Mouse (Mus musculus) liver, embryonic 14.5 days (tissue): ENCODE measurements around the gene Lims1. TPM values are rescaled to one million over a fixed set of nuclear protein-coding genes. Genes with fewer than 3 reads are reported as not detected.

Experiments used
- ATAC-seq: fragments of 200-750 bp; cut with Nextera tagmentation; 2 replicates; pipeline ENCODE4 v1.8.0; 2017; ENCODE audit warnings: moderate number of reproducible peaks, mild to moderate bottlenecking, moderate library complexity; ENCODE audit not compliant: insufficient read depth
- DNase-seq, 3 experiments: peaks; one replicate each; pipeline ENCODE4 v3.0.0-alpha.2; 2012 to 2013; ENCODE audit warnings: low read depth in 3 of 3, low spot score in 3 of 3
- H3K27ac ChIP-seq: fragments of 300-500 bp; sonication (generic); 2 replicates; pipeline ENCODE4 v1.5.1; 2014; ENCODE audit warnings: moderate library complexity, mild to moderate bottlenecking, control low read depth, inconsistent platforms
- H3K27me3 ChIP-seq: fragments of 300-500 bp; sonication (generic); 2 replicates; pipeline ENCODE4 v1.6.1; 2014; ENCODE audit warnings: mild to moderate bottlenecking, low read length, moderate library complexity; ENCODE audit not compliant: control insufficient read depth, insufficient read depth
- H3K36me3 ChIP-seq: fragments of 300-500 bp; sonication (generic); replicated peaks from 2 replicates; pipeline ENCODE4 v1.6.1; 2014; ENCODE audit warnings: low read depth; ENCODE audit not compliant: control insufficient read depth, insufficient read depth
- H3K4me1 ChIP-seq, 2 experiments: fragments of 200-500 bp in 1 of 2; fragments of 300-500 bp in 1 of 2; sonication (generic) in 1 of 2; replicated peaks; 2 replicates each; pipeline ENCODE4 v1.6.1; 2012 to 2014; ENCODE audit warnings: antibody characterized with exemption in 1 of 2, inconsistent platforms in 1 of 2, low read length in 1 of 2; ENCODE audit not compliant: control insufficient read depth in 2 of 2, insufficient read depth in 2 of 2
- H3K4me2 ChIP-seq: fragments of 300-500 bp; sonication (generic); 2 replicates; pipeline ENCODE4 v1.6.1; 2014; ENCODE audit warnings: low read depth, mild to moderate bottlenecking, control low read depth, moderate library complexity
- H3K4me3 ChIP-seq, 2 experiments: fragments of 200-500 bp in 1 of 2; fragments of 300-500 bp in 1 of 2; sonication (generic) in 1 of 2; 2 replicates each; pipeline ENCODE4 v1.5.1; 2012 to 2014; ENCODE audit warnings: low read depth in 2 of 2, low read length in 2 of 2, mild to moderate bottlenecking in 2 of 2, control low read depth in 1 of 2, inconsistent platforms in 1 of 2, moderate library complexity in 1 of 2; ENCODE audit not compliant: insufficient read depth in 1 of 2
- H3K9ac ChIP-seq: fragments of 300-500 bp; sonication (generic); replicated peaks from 2 replicates; pipeline ENCODE4 v1.6.1; 2014; ENCODE audit warnings: mild to moderate bottlenecking, control low read depth, moderate library complexity
- H3K9me3 ChIP-seq: fragments of 300-500 bp; sonication (generic); 2 replicates; pipeline ENCODE4 v1.6.1; 2016; ENCODE audit warnings: low read length, mixed read lengths; ENCODE audit not compliant: control insufficient read depth
- CTCF ChIP-seq: IDR thresholded peaks from 2 replicates; pipeline ENCODE4 v1.5.1; 2016; ENCODE audit warnings: antibody characterized with exemption, low read depth, control low read depth
- EP300 ChIP-seq: IDR thresholded peaks from 2 replicates; pipeline ENCODE4 v1.6.1; 2016; ENCODE audit warnings: antibody characterized with exemption, low read depth
- WGBS: fragments of 180-500 bp; shearing (Covaris S2); extraction: QIAGEN DNeasy Blood & Tissue Kit; methylation state at CpG from one replicate; pipeline ENCODE4 v1.1.7; 2014; ENCODE audit not compliant: insufficient replicate concordance; 5-methylcytosine and 5-hydroxymethylcytosine counted together
- polyA plus RNA-seq, 2 experiments: library from polyadenylated mRNA; depleted of rRNA in 1 of 2; stranded (reverse) in 1 of 2; unstranded in 1 of 2; fragments of >200 nt; fragmentation: Nextera tagmentation in 1 of 2; extraction: Ambion mirVana in 1 of 2; gene quantifications; 2 replicates each; pipeline versions ENCODE4 v1.2.1 to v1.2.3; 2012 to 2014

The Lims1 gene
- polyA plus RNA-seq, 2 experiments: 20.9 to 69.0 TPM

- Histone ChIP-seq H3K4me1 (peaks cover 11 to 14% of the 10 kb centered on the region in 2 experiments), H3K4me2 (peak overlapping the region; percentile 45), H3K27ac (peak overlapping the region; percentile 73), H3K9ac (0 out of 2 replicates have a peak overlapping the region, but pooled peaks have one; percentile 2), H3K9me3 (no peaks in the 10 kb centered on the region), H3K4me3 (no peak overlapping the region), H3K27me3 (no peaks in the 10 kb centered on the region), H3K36me3 (peaks cover 35% of the 10 kb centered on the region)
- peak; percentile 90 for ATAC-seq
- 6% methylated on average over 1 of the region's 1 CpGs for WGBS
- TF ChIP-seq EP300 (peak; percentile 92), CTCF (no peak)
- peak; percentile 70 to 73 (median 70) for DNase-seq
Measured at GRCm38 (mm10) chr10:58452185-58452584, 128.9 kb downstream of the Lims1 start.

DNA sequence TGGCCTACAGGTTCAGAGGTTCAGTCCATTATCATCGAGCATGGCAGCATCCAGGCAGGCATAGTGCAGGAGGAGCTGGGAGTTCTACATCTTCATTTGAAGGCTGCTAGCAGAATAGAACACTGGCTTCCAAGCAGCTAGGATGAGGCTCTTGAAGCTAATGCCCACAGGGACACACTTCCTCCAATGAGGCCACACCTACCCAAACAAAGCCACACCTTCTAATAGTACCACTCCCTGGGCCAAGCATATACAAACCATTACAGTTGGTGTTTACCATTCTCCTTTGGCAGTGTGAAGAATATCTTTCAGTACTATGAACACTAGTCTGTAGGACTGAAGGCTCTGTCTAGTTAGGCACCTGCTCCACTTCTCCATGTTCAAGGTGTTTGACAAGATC is 136.6 kb downstream of the Lims1 start:
- Histone ChIP-seq H3K4me2 (no peak overlapping the region), H3K27me3 (no peaks in the 10 kb centered on the region), H3K27ac (no peak overlapping the region), H3K4me1 (no peaks in the 10 kb centered on the region), H3K4me3 (no peak overlapping the region), H3K9me3 (no peaks in the 10 kb centered on the region), H3K36me3 (peaks cover 81% of the 10 kb centered on the region), H3K9ac (no peak overlapping the region)
- DNase-seq: no peak
- WGBS: 83% methylated on average over 1 of the region's 1 CpGs
- TF ChIP-seq EP300 (no peak), CTCF (no peak)
- no peak for ATAC-seq

Other genes with a start within 250 kb of the Lims1 start
- not detected in 2 replicates for gene AW822073, start 98.5 kb upstream of the Lims1 start, polyA plus RNA-seq (2012; rRNA removed)
- not detected in 2 replicates for gene AW822073, start 98.5 kb upstream of the Lims1 start, polyA plus RNA-seq (2014; fragmentation: Nextera tagmentation; extraction: Ambion mirVana)
- gene Duxf3, start 90.8 kb upstream of the Lims1 start, polyA plus RNA-seq (2012; rRNA removed): not detected in 2 replicates
- not detected in 2 replicates for gene Duxf3, start 90.8 kb upstream of the Lims1 start, polyA plus RNA-seq (2014; fragmentation: Nextera tagmentation; extraction: Ambion mirVana)
- gene Gm4981, start 86.8 kb upstream of the Lims1 start, polyA plus RNA-seq (2012; rRNA removed): not detected in 2 replicates
- gene Gm4981, start 86.8 kb upstream of the Lims1 start, polyA plus RNA-seq (2014; fragmentation: Nextera tagmentation; extraction: Ambion mirVana): not detected in 2 replicates
- gene Gcc2, start 68.0 kb upstream of the Lims1 start, polyA plus RNA-seq (2012; rRNA removed): 5.8 and 9.4 TPM in 2 replicates
- gene Gcc2, start 68.0 kb upstream of the Lims1 start, polyA plus RNA-seq (2014; fragmentation: Nextera tagmentation; extraction: Ambion mirVana): 20.1 and 20.6 TPM in 2 replicates
- 6.1 and 11.1 TPM in 2 replicates for gene Ranbp2, start 123.5 kb downstream of the Lims1 start, polyA plus RNA-seq (2012; rRNA removed)
- gene Ranbp2, start 123.5 kb downstream of the Lims1 start, polyA plus RNA-seq (2014; fragmentation: Nextera tagmentation; extraction: Ambion mirVana): 27.2 and 27.3 TPM in 2 replicates
- 0.64 and 1.3 TPM in 2 replicates for gene Ccdc138, start 174.5 kb downstream of the Lims1 start, polyA plus RNA-seq (2012; rRNA removed)
- 1.6 and 2.1 TPM in 2 replicates for gene Ccdc138, start 174.5 kb downstream of the Lims1 start, polyA plus RNA-seq (2014; fragmentation: Nextera tagmentation; extraction: Ambion mirVana)